Mouse (Mus musculus) urinary bladder, postnatal 36 days (tissue): ENCODE data around the gene Hs6st3.
A peak's percentile ranks its signal among the peaks of the same experiment; 100 is the strongest.

Experiments
- DNase-seq, 2 experiments: peaks; one replicate each; pipeline ENCODE4 v3.0.0; 2022; ENCODE audit warnings: low spot score in 2 of 2, mixed read lengths in 1 of 2

Hs6st3 gene

GRCm38 (mm10) chr14:119633626-119634025 is 495.5 kb downstream of the Hs6st3 start:
- DNase-seq = no peak

- DNase-seq = no peak
Observed at GRCm38 (mm10) chr14:119642874-119643273, 504.7 kb downstream of the Hs6st3 start.

- no peak for DNase-seq
Observed at GRCm38 (mm10) chr14:119643840-119644239, 505.7 kb downstream of the Hs6st3 start.

- DNase-seq = no peak
Observed at GRCm38 (mm10) chr14:119656936-119657335, 518.8 kb downstream of the Hs6st3 start.

- peak in 1 of 2 experiments; percentile 3 for DNase-seq
Observed at GRCm38 (mm10) chr14:119665741-119666141, 527.6 kb downstream of the Hs6st3 start.

- DNase-seq = no peak
Observed at GRCm38 (mm10) chr14:119667421-119667820, 529.3 kb downstream of the Hs6st3 start.

GRCm38 (mm10) chr14:119670836-119671587 is 532.9 kb downstream of the Hs6st3 start:
- no peak for DNase-seq

- no peak for DNase-seq
Observed at GRCm38 (mm10) chr14:119678574-119678973, 540.4 kb downstream of the Hs6st3 start.

GRCm38 (mm10) chr14:119680052-119680451 is 541.9 kb downstream of the Hs6st3 start:
- no peak for DNase-seq

GRCm38 (mm10) chr14:119687885-119688284 is 549.7 kb downstream of the Hs6st3 start:
- DNase-seq = no peak

- no peak for DNase-seq
Observed at GRCm38 (mm10) chr14:119699982-119700381, 561.8 kb downstream of the Hs6st3 start.

- DNase-seq = no peak
Observed at GRCm38 (mm10) chr14:119714712-119715111, 576.6 kb downstream of the Hs6st3 start.

- no peak for DNase-seq
Observed at GRCm38 (mm10) chr14:119717323-119717722, 579.2 kb downstream of the Hs6st3 start.

- no peak for DNase-seq
Observed at GRCm38 (mm10) chr14:119725102-119725501, 587.0 kb downstream of the Hs6st3 start.

- DNase-seq = no peak
Observed at GRCm38 (mm10) chr14:119731436-119732080, 593.4 kb downstream of the Hs6st3 start.

GRCm38 (mm10) chr14:119732219-119732618 is 594.1 kb downstream of the Hs6st3 start:
- no peak for DNase-seq

GRCm38 (mm10) chr14:119737408-119737961 is 599.3 kb downstream of the Hs6st3 start:
- no peak for DNase-seq

GRCm38 (mm10) chr14:119741791-119742190 is 603.6 kb downstream of the Hs6st3 start:
- DNase-seq = no peak

GRCm38 (mm10) chr14:119761376-119761775 is 623.2 kb downstream of the Hs6st3 start:
- no peak for DNase-seq

- DNase-seq = no peak
Observed at GRCm38 (mm10) chr14:119772040-119772439, 633.9 kb downstream of the Hs6st3 start.

GRCm38 (mm10) chr14:119776261-119776660 is 638.1 kb downstream of the Hs6st3 start:
- DNase-seq = no peak

GRCm38 (mm10) chr14:119779982-119780588 is 641.9 kb downstream of the Hs6st3 start:
- no peak for DNase-seq
